Mouse (Mus musculus): ENCODE results near the gene Olfr166.

- TF ChIP-seq CTCF (IDR thresholded peaks at IDR 0.05; ENCODE audit: insufficient read depth, low read depth, low read length) (no peak), POLR2A (IDR thresholded peaks at IDR 0.05; ENCODE audit: insufficient read depth, low read depth, low read length) (no peak)
These were observed 19.1 kb upstream of the Olfr166 start for GRCm38 (mm10) chr16:19464365-19464764.

All from olfactory bulb, adult 2 months (tissue).